Mouse (Mus musculus): ENCODE measurements around the gene Cep97.

- TF ChIP-seq POLR2A (IDR thresholded peaks at IDR 0.05; ENCODE audit: borderline replicate concordance, extremely low read depth, insufficient read depth, insufficient read length, poor library complexity, severe bottlenecking) (no peak), CTCF (IDR thresholded peaks at IDR 0.05; ENCODE audit: borderline replicate concordance, extremely low read depth, insufficient read depth, insufficient read length) (no peak)
These were observed 14.3 kb upstream of the Cep97 start for GRCm38 (mm10) chr16:55948963-55949362.

All from brain, embryonic 14.5 days (tissue).